Mouse (Mus musculus) E14TG2a.4 (cell line): ENCODE results near the gene Rhbdl1.

Experiments
- CTCF ChIP-seq: conservative IDR thresholded peaks from 2 replicates; pipeline ENCODE4 v1.5.1; 2014; ENCODE audit warnings: low read length
- POU5F1 ChIP-seq: IDR thresholded peaks from 2 replicates; pipeline ENCODE4 v1.6.1; 2014; ENCODE audit warnings: low read length, borderline replicate concordance

GRCm38 (mm10) chr17:25838904-25839303 lies 1.8 kb upstream of the Rhbdl1 start:
- no peak for TF ChIP-seq POU5F1
- TF ChIP-seq CTCF: no peak
